Mouse (Mus musculus) liver, embryonic 15.5 days (tissue): ENCODE measurements around the gene Cbx5. TPM values are rescaled to one million over a fixed set of nuclear protein-coding genes. Genes with fewer than 3 reads are reported as not detected.

ENCODE experiments used
- ATAC-seq: fragments of 200-750 bp; cut with Nextera tagmentation; 2 replicates; pipeline ENCODE4 v1.8.0; 2017; ENCODE audit warnings: moderate number of reproducible peaks, mild to moderate bottlenecking, moderate library complexity; ENCODE audit not compliant: insufficient read depth
- H3K27ac ChIP-seq: fragments of 300-500 bp; sonication (generic); replicated peaks from 2 replicates; pipeline ENCODE4 v1.5.1; 2015; ENCODE audit warnings: mild to moderate bottlenecking, inconsistent platforms
- H3K27me3 ChIP-seq: fragments of 300-500 bp; sonication (generic); 2 replicates; pipeline ENCODE4 v1.6.1; 2015; ENCODE audit warnings: mild to moderate bottlenecking, inconsistent platforms
- H3K36me3 ChIP-seq: fragments of 300-500 bp; sonication (generic); replicated peaks from 2 replicates; pipeline ENCODE4 v1.6.1; 2015; ENCODE audit warnings: moderate library complexity, mild to moderate bottlenecking, inconsistent platforms
- H3K4me1 ChIP-seq: fragments of 300-500 bp; sonication (generic); replicated peaks from 2 replicates; pipeline ENCODE4 v1.6.1; 2015; ENCODE audit warnings: inconsistent platforms
- H3K4me2 ChIP-seq: fragments of 300-500 bp; sonication (generic); 2 replicates; pipeline ENCODE4 v1.6.1; 2015; ENCODE audit warnings: moderate library complexity, mild to moderate bottlenecking, inconsistent platforms
- H3K4me3 ChIP-seq: fragments of 300-500 bp; sonication (generic); replicated peaks from 2 replicates; pipeline ENCODE4 v1.5.1; 2015; ENCODE audit warnings: mild to moderate bottlenecking, inconsistent platforms
- H3K9ac ChIP-seq: fragments of 300-500 bp; sonication (generic); 2 replicates; pipeline ENCODE4 v1.6.1; 2015; ENCODE audit warnings: moderate library complexity, mild to moderate bottlenecking, inconsistent platforms
- H3K9me3 ChIP-seq: fragments of 300-500 bp; sonication (generic); replicated peaks from 2 replicates; pipeline ENCODE4 v1.6.1; 2016; ENCODE audit warnings: inconsistent platforms
- WGBS: fragments of 180-500 bp; shearing (Covaris S2); methylation state at CpG from one replicate; pipeline ENCODE4 v1.1.7; 2015; ENCODE audit warnings: mixed read lengths; ENCODE audit not compliant: insufficient replicate concordance; 5-methylcytosine and 5-hydroxymethylcytosine counted together
- polyA plus RNA-seq: library from polyadenylated mRNA; unstranded; fragments of >200 nt; fragmentation: Nextera tagmentation; extraction: Ambion mirVana; gene quantifications from 2 replicates; pipeline ENCODE4 v1.2.1, GENCODE M21; 2015

Gene Cbx5
- polyA plus RNA-seq, 1 experiment from 2014 or later: 49.2 TPM

DNA sequence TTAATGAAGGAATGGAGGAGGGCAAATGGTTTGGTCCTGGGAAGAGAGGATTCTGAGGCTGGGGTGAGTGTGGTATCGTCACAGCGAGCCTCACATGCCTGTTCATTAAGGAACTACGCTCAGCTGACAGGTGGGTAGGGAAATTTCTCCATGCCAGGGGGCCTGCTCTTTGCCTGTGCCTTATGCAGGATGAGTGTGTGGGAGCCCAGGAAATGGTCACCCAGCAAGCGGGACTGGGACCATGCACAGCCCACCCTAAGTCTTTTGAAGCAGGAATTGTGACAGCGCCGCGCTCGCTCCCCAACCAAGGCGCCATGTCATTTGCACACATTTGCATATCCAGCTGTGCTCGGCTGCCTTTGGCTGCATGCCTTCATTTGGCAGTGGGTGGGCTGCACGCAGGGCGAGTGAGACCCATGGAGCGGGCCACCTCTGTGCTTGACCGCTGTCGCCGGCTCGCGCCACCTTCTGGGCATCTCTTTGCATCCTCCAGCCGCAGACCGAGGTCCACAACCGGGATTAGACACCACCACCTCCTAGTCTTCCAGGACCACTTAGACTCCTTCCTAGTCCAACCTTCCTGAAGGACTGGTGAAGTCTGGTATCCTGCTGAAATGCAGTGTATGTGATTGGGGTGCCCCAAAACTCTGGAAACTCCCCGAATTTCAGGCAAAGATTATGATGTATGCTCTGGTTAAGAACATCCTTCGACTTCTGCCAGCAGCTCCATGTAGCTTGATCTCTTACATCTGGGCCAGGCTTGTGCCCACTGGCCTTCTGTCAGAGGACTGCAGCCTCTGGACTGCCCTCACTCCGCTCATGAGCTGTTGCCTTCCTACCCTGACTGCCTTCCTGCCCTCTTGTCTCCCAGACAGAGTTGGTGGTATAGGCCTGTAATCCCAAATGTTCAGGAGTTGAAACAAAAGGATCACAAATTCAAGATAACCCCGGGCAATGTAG is 55.7 kb downstream of the Cbx5 start:
- WGBS: 13% methylated on average over 25 of the region's 25 CpGs
- Histone ChIP-seq H3K36me3 (no peaks in the 10 kb centered on the region), H3K9me3 (no peaks in the 10 kb centered on the region), H3K4me1 (peaks cover 17% of the 10 kb centered on the region), H3K27me3 (peaks cover 70% of the 10 kb centered on the region), H3K9ac (no peak overlapping the region), H3K4me3 (peak overlapping the region; percentile 48; the same call in 1 of the 2 replicates), H3K4me2 (peak overlapping the region; percentile 75), H3K27ac (no peak overlapping the region)
- no peak for ATAC-seq

DNA sequence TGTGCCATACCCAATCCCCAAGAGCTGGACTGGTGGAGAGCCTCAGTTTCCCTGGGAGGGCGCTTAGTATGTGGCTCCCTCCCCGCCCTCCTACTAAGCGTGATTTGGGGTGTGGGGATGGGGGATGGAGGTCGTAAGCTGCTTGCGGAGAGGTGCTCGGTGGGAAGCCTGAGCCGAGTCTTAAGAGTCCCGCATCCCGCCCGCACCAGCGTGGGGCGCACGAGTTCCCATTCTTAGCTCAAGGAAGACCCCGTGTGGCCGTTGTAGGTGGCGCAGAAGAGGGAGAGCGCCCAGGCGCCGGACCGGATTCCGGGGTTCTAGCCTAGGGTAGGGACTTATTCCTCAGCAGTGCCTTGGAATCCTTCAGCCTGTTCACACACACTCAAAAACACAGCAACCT is 56.5 kb downstream of the Cbx5 start:
- H3K36me3 ChIP-seq: no peaks in the 10 kb centered on the region

DNA sequence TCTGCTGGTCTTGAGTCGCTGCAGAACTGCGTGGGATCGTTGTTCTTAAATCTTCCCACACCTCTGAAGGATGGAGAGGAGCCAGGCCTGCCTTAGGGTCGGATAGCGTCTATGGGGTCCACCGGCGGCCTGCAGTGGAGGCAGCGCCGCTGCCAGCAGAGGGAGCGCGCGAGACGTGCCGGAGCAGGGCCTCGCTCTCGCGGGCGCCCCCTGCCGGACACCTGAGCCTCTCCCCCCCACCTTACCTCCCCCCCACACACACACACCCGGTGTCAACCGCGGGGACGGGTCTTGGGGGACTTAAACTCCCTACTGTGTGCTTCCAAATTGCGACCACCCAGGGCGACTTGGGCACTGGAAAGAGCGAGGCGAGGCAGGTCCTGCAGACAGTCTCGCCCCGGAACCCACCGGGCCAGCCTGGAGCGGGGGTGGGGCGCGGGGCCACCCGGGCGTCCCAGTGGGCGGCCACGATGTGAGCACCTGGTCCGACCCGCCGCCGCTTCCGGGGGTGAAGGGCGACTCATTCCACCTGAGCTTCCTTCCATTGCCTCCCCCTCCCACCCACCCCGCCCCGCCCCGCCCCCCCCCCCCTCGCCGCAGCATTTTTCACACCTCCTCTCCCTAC is 57.3 kb downstream of the Cbx5 start:
- H3K4me1 ChIP-seq: peaks cover 26% of the 10 kb centered on the region
- H3K27me3 ChIP-seq: peaks cover 86% of the 10 kb centered on the region
- H3K4me3 ChIP-seq: peak overlapping the region; percentile 48
- H3K36me3 ChIP-seq: no peaks in the 10 kb centered on the region
- 1% methylated on average over 44 of the region's 48 CpGs for WGBS
- H3K27ac ChIP-seq: no peak overlapping the region
- H3K4me2 ChIP-seq: peak overlapping the region; percentile 75
- H3K9me3 ChIP-seq: no peaks in the 10 kb centered on the region
- peak; percentile 40; the same call in 1 of the 2 replicates for ATAC-seq
- H3K9ac ChIP-seq: no peak overlapping the region

More for the DNA sequence above, 56.5 kb downstream of the Cbx5 start:
- H3K9me3 ChIP-seq: no peaks in the 10 kb centered on the region
- no peak overlapping the region for H3K27ac ChIP-seq
- no peak overlapping the region for H3K9ac ChIP-seq
- peak; percentile 14; the same call in 1 of the 2 replicates for ATAC-seq
- peak overlapping the region; percentile 48 for H3K4me3 ChIP-seq
- WGBS: under 1% methylated on average over 21 of the region's 21 CpGs
- H3K4me2 ChIP-seq: peak overlapping the region; percentile 75
- peaks cover 17% of the 10 kb centered on the region for H3K4me1 ChIP-seq
- peaks cover 77% of the 10 kb centered on the region for H3K27me3 ChIP-seq

DNA sequence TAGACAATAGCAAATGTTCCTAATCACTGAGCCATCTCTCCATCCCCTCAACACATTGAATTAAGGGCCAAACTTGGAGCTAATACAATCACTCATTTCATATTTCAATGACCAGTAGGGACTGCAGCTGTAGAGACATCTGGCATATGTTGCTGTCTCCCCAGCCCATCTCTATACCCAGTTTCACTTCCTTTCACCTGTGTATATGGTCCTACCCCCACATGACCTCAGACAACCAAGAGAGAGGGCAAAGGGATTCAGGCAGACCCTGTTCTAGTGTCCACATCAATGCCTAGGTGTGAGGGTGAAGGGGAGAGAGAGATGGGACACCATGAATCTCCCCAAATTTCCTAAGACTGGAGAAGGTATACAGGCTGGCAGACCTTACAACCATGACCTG is 59.2 kb downstream of the Cbx5 start:
- peaks cover 33% of the 10 kb centered on the region for H3K4me1 ChIP-seq
- no peak overlapping the region for H3K27ac ChIP-seq
- H3K4me3 ChIP-seq: no peak overlapping the region
- no peaks in the 10 kb centered on the region for H3K9me3 ChIP-seq
- no peak for ATAC-seq
- no peaks in the 10 kb centered on the region for H3K36me3 ChIP-seq
- no peak overlapping the region for H3K9ac ChIP-seq
- no peak overlapping the region for H3K4me2 ChIP-seq
- H3K27me3 ChIP-seq: peaks cover 99% of the 10 kb centered on the region

DNA sequence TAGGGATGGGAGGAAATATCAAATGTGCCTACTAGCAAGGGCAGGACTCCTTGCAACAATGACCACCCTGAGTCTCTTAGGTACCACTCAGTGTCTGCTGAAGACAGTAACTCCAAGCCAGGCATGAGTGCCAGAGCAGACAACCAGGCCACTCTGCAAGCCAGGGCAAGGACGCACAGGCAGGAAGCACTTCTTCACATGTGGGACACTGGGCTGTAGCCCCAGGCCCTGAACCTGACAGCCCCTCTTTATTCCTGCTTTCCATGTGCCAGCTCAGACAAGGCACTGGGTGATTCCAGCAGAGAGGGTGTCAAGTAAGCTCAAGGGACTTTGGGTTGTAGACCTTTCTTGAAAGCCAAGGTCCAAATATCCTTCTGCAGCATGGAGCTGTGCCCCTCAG is 60.8 kb downstream of the Cbx5 start:
- Histone ChIP-seq H3K4me1 (peaks cover 31% of the 10 kb centered on the region), H3K4me3 (no peak overlapping the region), H3K27me3 (peaks cover 100% of the 10 kb centered on the region), H3K27ac (no peak overlapping the region), H3K9me3 (no peaks in the 10 kb centered on the region), H3K36me3 (no peaks in the 10 kb centered on the region), H3K4me2 (no peak overlapping the region), H3K9ac (no peak overlapping the region)
- no peak for ATAC-seq
- 30% methylated on average over 1 of the region's 1 CpGs for WGBS

DNA sequence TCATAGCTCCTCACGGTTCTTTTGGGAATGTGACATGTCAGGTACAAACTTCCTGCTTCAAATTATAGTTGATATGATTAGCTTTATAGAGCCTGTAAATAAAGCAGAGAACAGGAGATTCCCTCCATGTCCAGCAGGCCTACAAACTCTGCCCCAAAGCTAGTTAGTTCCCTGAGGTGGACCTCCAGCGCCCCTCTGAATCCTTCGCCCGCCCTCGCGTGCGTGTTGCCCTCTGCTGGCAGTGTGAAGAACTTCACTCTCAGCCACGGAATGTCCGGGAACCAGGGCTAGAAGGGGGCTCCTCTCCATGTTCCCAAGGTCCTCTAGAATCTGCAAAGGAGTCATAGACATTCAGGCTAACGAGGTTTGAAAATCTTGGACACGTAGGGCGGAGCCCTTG is 61.5 kb downstream of the Cbx5 start:
- no peaks in the 10 kb centered on the region for H3K36me3 ChIP-seq
- no peaks in the 10 kb centered on the region for H3K9me3 ChIP-seq
- H3K27me3 ChIP-seq: peaks cover 100% of the 10 kb centered on the region
- 4% methylated on average over 12 of the region's 12 CpGs for WGBS
- H3K27ac ChIP-seq: no peak overlapping the region
- no peak overlapping the region for H3K4me2 ChIP-seq
- H3K4me1 ChIP-seq: peaks cover 25% of the 10 kb centered on the region
- no peak overlapping the region for H3K4me3 ChIP-seq
- no peak for ATAC-seq
- no peak overlapping the region for H3K9ac ChIP-seq

DNA sequence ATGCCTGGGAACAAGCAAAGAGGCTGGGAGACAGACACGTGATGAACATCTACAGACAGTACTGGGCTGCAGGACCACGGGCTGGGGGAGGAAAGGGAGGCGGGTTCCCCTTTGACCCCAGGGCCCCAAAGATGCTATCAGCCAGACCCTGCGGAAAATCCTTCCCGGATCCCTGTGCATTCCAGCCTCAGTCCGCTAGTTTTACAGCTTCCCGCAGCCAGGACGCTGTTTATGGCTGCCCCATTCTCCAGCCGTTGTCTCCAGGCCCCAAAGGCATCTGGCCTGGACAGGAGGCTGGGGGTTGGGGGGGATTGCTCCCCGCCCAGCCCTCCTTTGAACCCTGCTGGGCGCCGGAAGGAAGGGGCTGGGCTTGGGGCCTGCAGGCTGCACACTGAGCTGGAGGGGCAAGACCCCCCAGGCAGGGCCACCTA is 62.0 kb downstream of the Cbx5 start:
- H3K4me2 ChIP-seq: no peak overlapping the region
- H3K27me3 ChIP-seq: peaks cover 100% of the 10 kb centered on the region
- no peak for ATAC-seq
- H3K27ac ChIP-seq: no peak overlapping the region
- peaks cover 20% of the 10 kb centered on the region for H3K4me1 ChIP-seq
- 4% methylated on average over 12 of the region's 12 CpGs for WGBS
- H3K36me3 ChIP-seq: no peaks in the 10 kb centered on the region
- H3K4me3 ChIP-seq: no peak overlapping the region
- no peak overlapping the region for H3K9ac ChIP-seq
- no peaks in the 10 kb centered on the region for H3K9me3 ChIP-seq

DNA sequence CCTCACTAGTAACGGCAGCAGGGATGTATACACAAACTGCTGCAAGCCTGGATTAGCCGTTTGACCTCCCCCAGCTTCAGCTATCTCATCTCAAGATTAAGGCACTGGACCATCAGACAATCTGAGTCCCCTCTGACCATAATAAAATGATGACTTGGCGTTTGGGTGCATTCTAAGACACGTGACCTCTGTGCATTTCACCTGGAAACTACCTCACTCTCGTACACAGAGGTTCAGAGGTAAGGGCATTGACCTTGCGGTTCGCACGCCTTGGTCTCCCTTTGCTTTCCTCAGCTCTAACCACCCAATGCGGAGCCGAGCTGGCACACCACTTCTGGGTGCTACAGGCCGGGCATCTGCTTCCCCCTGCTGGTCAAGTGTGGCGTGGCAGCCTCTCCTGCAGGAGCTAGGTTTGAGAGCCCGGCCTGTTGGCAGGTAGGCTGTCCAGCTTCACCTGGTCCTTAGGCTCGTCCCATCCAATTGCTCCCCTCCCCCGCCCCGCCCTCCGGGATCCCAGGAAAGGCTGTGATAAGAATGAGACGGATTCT is 62.7 kb downstream of the Cbx5 start:
- peaks cover 100% of the 10 kb centered on the region for H3K27me3 ChIP-seq
- no peak overlapping the region for H3K4me3 ChIP-seq
- no peak overlapping the region for H3K4me2 ChIP-seq
- H3K9ac ChIP-seq: no peak overlapping the region
- ATAC-seq: peak; percentile 48
- peaks cover 15% of the 10 kb centered on the region for H3K4me1 ChIP-seq
- H3K36me3 ChIP-seq: no peaks in the 10 kb centered on the region
- no peak overlapping the region for H3K27ac ChIP-seq
- 2% methylated on average over 18 of the region's 18 CpGs for WGBS
- no peaks in the 10 kb centered on the region for H3K9me3 ChIP-seq

DNA sequence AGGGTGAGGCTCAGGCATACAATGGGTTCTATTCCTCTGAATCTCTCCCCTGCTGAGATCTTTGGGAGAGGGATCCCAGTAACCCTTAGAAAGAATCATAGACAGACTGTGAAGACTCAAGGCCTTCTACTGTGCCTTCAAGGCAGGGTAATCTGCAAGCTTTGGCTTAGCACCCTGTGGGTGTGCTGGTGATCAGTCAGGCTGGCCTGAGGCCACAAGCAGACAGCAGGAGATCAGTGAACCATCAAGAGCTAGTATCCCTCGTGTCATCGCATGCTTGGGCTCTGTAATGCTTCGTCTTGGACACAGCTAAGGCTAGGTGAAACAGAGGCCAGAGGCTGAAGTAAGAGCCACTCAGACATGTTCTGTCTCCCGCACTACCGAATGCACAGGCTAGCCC is 66.4 kb downstream of the Cbx5 start:
- no peak for ATAC-seq
- no peak overlapping the region for H3K4me3 ChIP-seq
- no peaks in the 10 kb centered on the region for H3K9me3 ChIP-seq
- H3K27ac ChIP-seq: no peak overlapping the region
- 60% methylated on average over 5 of the region's 5 CpGs for WGBS
- H3K36me3 ChIP-seq: no peaks in the 10 kb centered on the region
- H3K27me3 ChIP-seq: peaks cover 100% of the 10 kb centered on the region
- H3K4me1 ChIP-seq: peaks cover 37% of the 10 kb centered on the region
- H3K9ac ChIP-seq: no peak overlapping the region
- no peak overlapping the region for H3K4me2 ChIP-seq

DNA sequence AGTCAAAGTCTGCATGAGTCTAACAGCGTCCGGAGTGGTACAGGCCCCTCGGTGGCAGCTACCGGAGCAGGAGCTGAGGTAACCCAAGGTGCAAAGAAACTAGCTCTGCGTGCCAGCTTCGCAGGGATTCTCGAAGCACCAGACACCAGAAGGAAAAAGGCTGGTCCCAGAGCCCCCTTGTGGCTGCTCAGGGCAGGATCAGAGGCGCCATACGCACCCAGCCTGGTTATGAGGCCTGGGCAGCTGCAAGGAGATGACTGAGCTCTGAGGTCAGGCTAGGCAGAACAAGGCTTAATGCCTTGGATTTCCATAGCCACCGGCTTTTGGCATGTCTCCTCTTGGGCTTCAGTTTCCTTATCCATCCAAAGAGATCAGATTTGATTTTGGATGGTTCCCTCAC is 67.1 kb downstream of the Cbx5 start:
- H3K27ac ChIP-seq: no peak overlapping the region
- H3K9ac ChIP-seq: no peak overlapping the region
- no peaks in the 10 kb centered on the region for H3K36me3 ChIP-seq
- H3K27me3 ChIP-seq: peaks cover 100% of the 10 kb centered on the region
- ATAC-seq: no peak
- H3K4me2 ChIP-seq: no peak overlapping the region
- H3K4me1 ChIP-seq: peaks cover 31% of the 10 kb centered on the region
- 6% methylated on average over 10 of the region's 10 CpGs for WGBS
- no peaks in the 10 kb centered on the region for H3K9me3 ChIP-seq
- H3K4me3 ChIP-seq: no peak overlapping the region

DNA sequence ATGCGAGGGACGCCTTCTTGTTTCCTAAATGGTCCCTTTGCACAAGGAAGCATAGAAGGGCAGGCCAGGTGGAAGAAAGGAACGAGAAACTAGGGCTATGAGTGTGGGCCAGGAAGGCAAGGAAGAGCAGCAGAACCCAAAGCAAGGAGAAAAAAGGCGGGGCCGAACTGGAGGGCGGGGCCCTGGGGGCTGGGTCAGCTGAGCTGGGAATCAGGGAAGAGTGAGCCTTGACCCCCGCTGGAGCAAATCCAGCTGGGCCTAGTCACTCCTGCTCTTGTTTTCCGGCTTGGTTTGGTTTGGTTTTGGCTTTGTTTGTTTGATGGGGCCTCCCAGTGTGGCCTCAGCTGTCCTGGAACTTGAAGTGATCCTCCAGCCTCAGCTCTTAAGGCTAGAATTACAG is 68.3 kb downstream of the Cbx5 start:
- no peak for ATAC-seq
- H3K9me3 ChIP-seq: no peaks in the 10 kb centered on the region
- peaks cover 22% of the 10 kb centered on the region for H3K4me1 ChIP-seq
- H3K27me3 ChIP-seq: peaks cover 100% of the 10 kb centered on the region
- no peaks in the 10 kb centered on the region for H3K36me3 ChIP-seq
- H3K27ac ChIP-seq: no peak overlapping the region
- 16% methylated on average over 8 of the region's 8 CpGs for WGBS
- no peak overlapping the region for H3K4me3 ChIP-seq
- H3K9ac ChIP-seq: no peak overlapping the region
- H3K4me2 ChIP-seq: no peak overlapping the region
